Mouse (Mus musculus) kidney, embryonic 16.5 days (tissue): ENCODE measurements around the gene Sc5d. TPM values are rescaled to one million over a fixed set of nuclear protein-coding genes. Genes with fewer than 3 reads are reported as not detected.

Experiments
- ATAC-seq: fragments of 200-750 bp; cut with Nextera tagmentation; 2 replicates; pipeline ENCODE4 v1.8.0; 2017; ENCODE audit warnings: moderate TSS enrichment; ENCODE audit not compliant: low FRiP score, low TSS enrichment
- H3K27ac ChIP-seq: fragments of 300-500 bp; sonication (generic); 2 replicates; pipeline ENCODE4 v1.5.1; 2014; ENCODE audit warnings: low read length
- H3K27me3 ChIP-seq: fragments of 300-500 bp; sonication (generic); 2 replicates; pipeline ENCODE4 v1.6.1; 2014; ENCODE audit warnings: low read length, control low read depth, mixed read lengths; ENCODE audit not compliant: insufficient read depth
- H3K36me3 ChIP-seq: fragments of 300-500 bp; sonication (generic); 2 replicates; pipeline ENCODE4 v1.6.1; 2014; ENCODE audit warnings: low read length, control low read depth, mixed read lengths; ENCODE audit not compliant: insufficient read depth
- H3K4me1 ChIP-seq: fragments of 300-500 bp; sonication (generic); 2 replicates; pipeline ENCODE4 v1.6.1; 2014; ENCODE audit warnings: low read length, control low read depth, mixed read lengths; ENCODE audit not compliant: insufficient read depth
- H3K4me2 ChIP-seq: fragments of 300-500 bp; sonication (generic); replicated peaks from 2 replicates; pipeline ENCODE4 v1.6.1; 2014; ENCODE audit warnings: low read depth, low read length
- H3K4me3 ChIP-seq: fragments of 300-500 bp; sonication (generic); 2 replicates; pipeline ENCODE4 v1.5.1; 2014; ENCODE audit warnings: mild to moderate bottlenecking, low read length
- H3K9ac ChIP-seq: fragments of 300-500 bp; sonication (generic); replicated peaks from 2 replicates; pipeline ENCODE4 v1.6.1; 2014; ENCODE audit warnings: low read length
- H3K9me3 ChIP-seq: fragments of 300-500 bp; sonication (generic); 2 replicates; pipeline ENCODE4 v1.6.1; 2016; ENCODE audit warnings: low read length, control low read depth
- WGBS: fragments of 180-500 bp; shearing (Covaris S2); extraction: QIAGEN DNeasy Blood & Tissue Kit; methylation state at CpG from one replicate; pipeline ENCODE4 v1.1.7; 2014; 5-methylcytosine and 5-hydroxymethylcytosine counted together
- polyA plus RNA-seq: library from polyadenylated mRNA; unstranded; fragments of >200 nt; fragmentation: Nextera tagmentation; extraction: Ambion mirVana; gene quantifications from 2 replicates; pipeline ENCODE4 v1.2.1, GENCODE M21; 2015

Gene Sc5d
- polyA plus RNA-seq, 1 experiment from 2014 or later: 33.8 TPM

DNA sequence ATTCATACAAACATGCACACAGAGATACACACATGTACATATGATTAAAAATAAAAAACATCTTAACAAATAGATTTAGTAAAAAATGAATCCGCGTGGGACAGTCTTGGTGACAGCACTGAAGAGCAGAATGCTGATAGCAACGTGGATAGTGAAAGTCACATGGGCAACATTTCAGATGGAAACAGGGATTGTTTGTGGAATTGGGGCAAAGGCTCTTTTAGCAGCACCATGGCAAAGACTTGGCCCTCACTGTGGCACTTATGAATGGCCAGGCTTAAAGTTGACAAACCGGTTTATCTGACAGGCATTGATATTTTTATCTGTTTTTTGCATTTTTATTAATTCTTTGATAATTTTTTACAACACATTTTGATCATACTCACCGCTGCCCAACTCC is 4.3 kb upstream of the Sc5d start:
- no peaks in the 10 kb centered on the region for H3K9me3 ChIP-seq
- H3K9ac ChIP-seq: no peak overlapping the region
- H3K36me3 ChIP-seq: no peaks in the 10 kb centered on the region
- no peak overlapping the region for H3K4me3 ChIP-seq
- 85% methylated on average over 5 of the region's 5 CpGs for WGBS
- no peak overlapping the region for H3K27ac ChIP-seq
- H3K4me1 ChIP-seq: peaks cover 7% of the 10 kb centered on the region
- no peak for ATAC-seq
- H3K27me3 ChIP-seq: no peaks in the 10 kb centered on the region
- H3K4me2 ChIP-seq: no peak overlapping the region

DNA sequence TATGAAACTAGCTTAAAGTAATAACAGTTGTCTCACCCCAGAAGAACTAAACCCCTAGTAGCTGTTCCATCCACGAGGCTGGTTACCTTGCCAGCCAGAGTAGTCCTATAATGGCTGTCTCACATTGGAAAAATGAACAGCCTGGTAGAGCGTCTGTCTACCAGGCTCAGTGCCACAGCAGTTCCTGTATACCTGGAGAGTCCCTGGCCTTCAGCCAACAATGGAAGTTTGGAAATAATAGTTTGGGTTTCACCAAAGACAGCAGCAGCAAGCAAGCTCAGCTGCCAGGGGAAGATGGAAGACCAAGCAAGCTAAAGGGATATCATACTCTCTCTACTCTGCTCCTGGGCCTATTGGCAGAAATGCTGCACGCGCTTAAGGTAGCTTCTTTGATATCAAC is 1.3 kb upstream of the Sc5d start:
- H3K36me3 ChIP-seq: no peaks in the 10 kb centered on the region
- WGBS: 91% methylated on average over 4 of the region's 4 CpGs
- no peak overlapping the region for H3K9ac ChIP-seq
- no peak overlapping the region for H3K4me3 ChIP-seq
- H3K27me3 ChIP-seq: no peaks in the 10 kb centered on the region
- ATAC-seq: no peak
- H3K27ac ChIP-seq: no peak overlapping the region
- H3K4me1 ChIP-seq: peaks cover 11% of the 10 kb centered on the region
- no peaks in the 10 kb centered on the region for H3K9me3 ChIP-seq
- H3K4me2 ChIP-seq: no peak overlapping the region

DNA sequence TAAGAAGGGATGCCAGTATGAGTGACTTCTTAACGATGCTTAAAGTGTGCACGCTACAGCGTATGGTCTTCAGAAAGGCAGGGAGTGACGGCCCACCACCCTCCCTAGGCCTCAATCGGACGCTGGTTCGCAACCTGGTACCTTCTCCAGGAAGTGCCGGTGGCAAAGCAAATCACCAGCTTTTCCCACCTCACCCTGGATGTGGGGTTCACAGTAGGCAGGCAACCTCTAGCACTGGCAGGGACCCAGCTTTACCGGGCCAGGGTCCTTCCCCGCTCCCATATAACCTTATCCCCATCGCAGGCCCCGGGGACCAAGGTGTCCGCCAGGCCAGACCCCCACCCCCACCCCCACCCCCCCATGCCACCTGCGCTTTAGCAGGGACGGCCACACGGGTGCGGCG is 346 bp downstream of the Sc5d start:
- no peaks in the 10 kb centered on the region for H3K27me3 ChIP-seq
- peak overlapping the region; percentile 79 for H3K4me3 ChIP-seq
- WGBS: under 1% methylated on average over 18 of the region's 18 CpGs
- H3K36me3 ChIP-seq: peaks cover 3% of the 10 kb centered on the region
- peak overlapping the region; percentile 81 for H3K9ac ChIP-seq
- H3K27ac ChIP-seq: peak overlapping the region; percentile 33; the same call in 1 of the 2 replicates
- H3K4me1 ChIP-seq: peaks cover 11% of the 10 kb centered on the region
- peak; percentile 70 for ATAC-seq
- H3K4me2 ChIP-seq: peak overlapping the region; percentile 86
- no peaks in the 10 kb centered on the region for H3K9me3 ChIP-seq

DNA sequence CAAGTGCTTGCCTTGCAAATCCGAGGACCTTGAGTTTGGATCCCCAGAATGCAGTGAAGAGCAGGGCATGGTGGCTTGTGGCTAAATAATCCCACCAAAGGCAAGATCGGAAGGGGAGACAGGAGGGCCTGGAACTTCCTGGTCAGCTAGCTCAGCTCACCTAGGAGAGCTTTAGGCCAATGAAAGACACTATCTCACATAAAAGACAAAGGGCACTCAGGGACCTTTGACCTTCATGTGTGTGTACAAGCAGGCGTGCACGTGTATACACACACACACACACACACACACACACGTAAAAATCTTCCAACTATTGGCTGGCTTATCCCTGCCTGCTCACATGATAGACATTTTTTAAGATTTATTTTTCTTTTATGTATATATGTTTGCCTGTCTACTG is 3.6 kb downstream of the Sc5d start:
- peaks cover 11% of the 10 kb centered on the region for H3K4me1 ChIP-seq
- WGBS: 84% methylated on average over 5 of the region's 5 CpGs
- no peaks in the 10 kb centered on the region for H3K9me3 ChIP-seq
- no peak overlapping the region for H3K4me3 ChIP-seq
- H3K4me2 ChIP-seq: no peak overlapping the region
- H3K27ac ChIP-seq: no peak overlapping the region
- ATAC-seq: no peak
- peaks cover 24% of the 10 kb centered on the region for H3K36me3 ChIP-seq
- H3K27me3 ChIP-seq: no peaks in the 10 kb centered on the region
- H3K9ac ChIP-seq: no peak overlapping the region

DNA sequence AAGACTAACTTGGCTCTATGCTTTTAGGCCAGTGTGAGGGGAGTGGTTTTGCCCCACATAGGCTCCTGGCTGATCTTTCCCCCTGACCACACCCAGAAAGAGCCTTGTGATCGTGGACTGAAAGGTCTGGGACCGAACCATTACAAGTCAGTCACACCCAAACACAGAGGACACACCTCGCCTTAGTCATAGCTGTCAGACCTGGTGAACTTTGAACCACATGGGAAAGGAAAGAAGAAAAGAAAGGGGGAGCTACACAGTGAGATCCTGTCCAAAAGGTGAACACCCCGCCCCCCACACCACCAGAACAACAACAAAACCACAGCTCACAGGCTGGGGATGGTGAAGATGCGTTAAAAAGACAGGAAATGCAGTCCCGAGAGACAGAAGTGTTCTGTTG is 14.9 kb downstream of the Sc5d start:
- Histone ChIP-seq H3K36me3 (peaks cover 5% of the 10 kb centered on the region), H3K4me3 (no peak overlapping the region), H3K27me3 (no peaks in the 10 kb centered on the region), H3K4me2 (no peak overlapping the region), H3K9ac (no peak overlapping the region), H3K27ac (no peak overlapping the region), H3K4me1 (no peaks in the 10 kb centered on the region), H3K9me3 (no peaks in the 10 kb centered on the region)
- WGBS: 69% methylated on average over 6 of the region's 6 CpGs
- no peak for ATAC-seq

DNA sequence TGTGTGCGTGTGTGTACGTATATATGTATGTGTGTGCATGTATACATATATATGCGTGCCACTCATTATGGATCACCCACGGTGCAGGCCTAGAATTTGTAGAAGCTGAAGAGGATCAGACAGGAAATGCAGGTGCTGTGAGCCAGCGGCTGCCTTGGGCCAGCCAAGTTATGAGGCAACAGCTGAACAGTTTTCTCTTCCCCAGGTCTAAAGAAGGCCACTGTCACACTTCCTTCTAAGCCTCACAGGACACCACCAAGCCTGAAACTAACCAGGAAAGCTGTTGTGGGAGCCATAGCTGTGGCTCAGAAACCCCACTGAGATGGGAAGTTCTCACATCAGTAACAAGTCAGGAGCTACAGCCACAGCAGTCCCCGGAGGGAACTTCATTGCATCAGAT is 17.4 kb downstream of the Sc5d start:
- no peak overlapping the region for H3K27ac ChIP-seq
- no peaks in the 10 kb centered on the region for H3K9me3 ChIP-seq
- H3K4me1 ChIP-seq: no peaks in the 10 kb centered on the region
- no peak overlapping the region for H3K4me2 ChIP-seq
- 81% methylated on average over 6 of the region's 6 CpGs for WGBS
- no peaks in the 10 kb centered on the region for H3K36me3 ChIP-seq
- H3K9ac ChIP-seq: no peak overlapping the region
- no peak overlapping the region for H3K4me3 ChIP-seq
- H3K27me3 ChIP-seq: no peaks in the 10 kb centered on the region
- no peak for ATAC-seq

DNA sequence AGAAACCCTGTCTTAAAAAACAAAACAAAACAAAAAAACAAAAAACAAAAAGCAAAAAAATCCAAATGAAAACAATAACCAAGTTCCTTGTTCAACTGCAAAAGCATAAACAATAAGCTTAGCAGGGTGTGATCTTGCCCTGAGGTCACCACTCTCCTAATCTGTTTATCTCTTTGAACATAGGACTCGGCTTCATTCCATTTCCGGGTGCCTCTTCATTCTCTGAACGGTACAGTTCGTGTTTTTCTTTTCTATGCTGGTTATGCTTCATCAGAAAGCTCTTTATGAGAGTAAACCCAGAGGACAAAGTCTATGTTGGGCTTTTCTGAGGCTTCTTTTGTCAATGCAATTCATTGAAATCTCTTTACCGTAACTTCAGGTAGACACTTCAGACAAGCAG is 19.9 kb downstream of the Sc5d start:
- ATAC-seq: no peak
- peaks cover 5% of the 10 kb centered on the region for H3K4me1 ChIP-seq
- WGBS: 82% methylated on average over 5 of the region's 5 CpGs
- no peak overlapping the region for H3K27ac ChIP-seq
- no peaks in the 10 kb centered on the region for H3K36me3 ChIP-seq
- H3K9me3 ChIP-seq: no peaks in the 10 kb centered on the region
- no peak overlapping the region for H3K4me3 ChIP-seq
- H3K4me2 ChIP-seq: no peak overlapping the region
- no peak overlapping the region for H3K9ac ChIP-seq
- peaks cover 6% of the 10 kb centered on the region; the same call in 1 of the 2 replicates for H3K27me3 ChIP-seq

DNA sequence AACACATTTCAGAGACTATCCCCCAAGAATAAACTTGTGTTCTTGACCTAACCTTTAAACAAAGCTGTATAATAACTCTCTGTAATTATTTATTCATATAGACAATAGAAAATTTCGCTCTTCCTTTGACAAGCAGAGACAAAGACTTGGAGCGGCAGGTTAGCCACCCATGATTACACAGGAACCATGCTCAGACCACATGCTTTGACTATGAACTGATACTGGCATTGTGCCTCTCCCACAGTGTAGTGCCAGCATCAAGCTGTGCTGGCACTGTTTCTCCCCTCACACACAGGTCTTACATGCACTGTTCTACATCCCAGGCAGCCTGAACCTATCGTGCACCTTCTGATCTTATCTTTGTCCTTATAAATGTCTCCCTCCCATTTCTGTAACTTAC is 23.0 kb downstream of the Sc5d start:
- ATAC-seq: 0 out of 2 replicates have a peak, but pooled peaks have one; percentile 42
- H3K4me2 ChIP-seq: no peak overlapping the region; the same call in 1 of the 2 replicates
- 74% methylated on average over 3 of the region's 3 CpGs for WGBS

DNA sequence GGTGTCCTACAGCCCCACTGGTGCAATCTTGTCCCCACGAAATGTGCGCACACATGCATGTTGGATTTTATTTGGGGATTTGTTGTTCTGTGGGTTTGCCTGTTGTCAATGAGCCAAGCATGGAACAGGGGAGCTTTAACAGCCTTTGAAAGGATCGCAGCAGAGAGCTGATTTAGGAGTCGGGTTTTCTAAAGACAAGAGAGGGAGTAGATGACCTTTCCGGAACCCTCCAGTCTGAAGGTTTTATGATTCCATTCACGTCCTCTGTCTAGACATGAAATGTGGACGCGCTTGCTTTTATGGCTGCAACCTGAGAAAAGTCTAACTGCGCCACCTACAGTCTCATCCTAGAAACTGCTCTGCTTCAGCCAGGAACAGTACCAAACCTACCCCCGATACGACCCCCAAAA is 23.5 kb downstream of the Sc5d start:
- H3K9me3 ChIP-seq: no peaks in the 10 kb centered on the region
- ATAC-seq: peak; percentile 82
- 6% methylated on average over 11 of the region's 11 CpGs for WGBS
- no peaks in the 10 kb centered on the region for H3K36me3 ChIP-seq
- H3K4me1 ChIP-seq: peaks cover 9% of the 10 kb centered on the region
- peaks cover 6% of the 10 kb centered on the region; the same call in 1 of the 2 replicates for H3K27me3 ChIP-seq
- H3K27ac ChIP-seq: no peak overlapping the region
- H3K4me2 ChIP-seq: peak overlapping the region; percentile 48
- H3K4me3 ChIP-seq: peak overlapping the region; percentile 24
- 0 out of 2 replicates have a peak overlapping the region, but pooled peaks have one; percentile 30 for H3K9ac ChIP-seq

More for the DNA sequence above, 23.0 kb downstream of the Sc5d start:
- no peaks in the 10 kb centered on the region for H3K36me3 ChIP-seq
- H3K27me3 ChIP-seq: peaks cover 6% of the 10 kb centered on the region; the same call in 1 of the 2 replicates
- H3K27ac ChIP-seq: no peak overlapping the region
- H3K4me3 ChIP-seq: no peak overlapping the region
- no peaks in the 10 kb centered on the region for H3K9me3 ChIP-seq
- peaks cover 9% of the 10 kb centered on the region for H3K4me1 ChIP-seq
- no peak overlapping the region for H3K9ac ChIP-seq

DNA sequence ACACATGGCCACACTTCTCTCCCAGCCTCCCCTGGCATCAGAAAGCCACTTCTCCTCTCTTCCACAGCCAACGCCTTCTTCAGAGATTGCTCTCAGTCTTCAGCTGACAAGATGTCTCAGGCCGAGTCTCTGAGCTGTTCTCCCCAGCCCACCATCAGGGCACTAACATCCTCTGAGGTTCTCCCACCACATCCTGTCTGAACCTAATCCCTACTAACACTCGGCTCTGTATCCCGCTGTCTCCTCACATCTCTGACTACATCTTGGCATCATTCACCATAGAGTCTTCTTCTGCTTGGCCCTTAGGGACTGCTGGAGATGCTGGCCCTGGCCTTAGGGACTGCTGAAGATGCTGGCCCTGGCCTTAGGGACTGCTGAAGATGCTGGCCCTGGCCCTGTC is 25.2 kb downstream of the Sc5d start:
- Histone ChIP-seq H3K27me3 (peaks cover 6% of the 10 kb centered on the region; the same call in 1 of the 2 replicates), H3K4me3 (no peak overlapping the region), H3K4me2 (no peak overlapping the region), H3K9me3 (no peaks in the 10 kb centered on the region), H3K36me3 (no peaks in the 10 kb centered on the region), H3K27ac (no peak overlapping the region), H3K9ac (no peak overlapping the region), H3K4me1 (peaks cover 9% of the 10 kb centered on the region)
- WGBS: 88% methylated on average over 4 of the region's 4 CpGs
- no peak for ATAC-seq
